Mouse (Mus musculus): ENCODE measurements around the gene Tmem30a.
A peak's percentile ranks its signal among the peaks of the same experiment; 100 is the strongest.

The Tmem30a gene

DNA sequence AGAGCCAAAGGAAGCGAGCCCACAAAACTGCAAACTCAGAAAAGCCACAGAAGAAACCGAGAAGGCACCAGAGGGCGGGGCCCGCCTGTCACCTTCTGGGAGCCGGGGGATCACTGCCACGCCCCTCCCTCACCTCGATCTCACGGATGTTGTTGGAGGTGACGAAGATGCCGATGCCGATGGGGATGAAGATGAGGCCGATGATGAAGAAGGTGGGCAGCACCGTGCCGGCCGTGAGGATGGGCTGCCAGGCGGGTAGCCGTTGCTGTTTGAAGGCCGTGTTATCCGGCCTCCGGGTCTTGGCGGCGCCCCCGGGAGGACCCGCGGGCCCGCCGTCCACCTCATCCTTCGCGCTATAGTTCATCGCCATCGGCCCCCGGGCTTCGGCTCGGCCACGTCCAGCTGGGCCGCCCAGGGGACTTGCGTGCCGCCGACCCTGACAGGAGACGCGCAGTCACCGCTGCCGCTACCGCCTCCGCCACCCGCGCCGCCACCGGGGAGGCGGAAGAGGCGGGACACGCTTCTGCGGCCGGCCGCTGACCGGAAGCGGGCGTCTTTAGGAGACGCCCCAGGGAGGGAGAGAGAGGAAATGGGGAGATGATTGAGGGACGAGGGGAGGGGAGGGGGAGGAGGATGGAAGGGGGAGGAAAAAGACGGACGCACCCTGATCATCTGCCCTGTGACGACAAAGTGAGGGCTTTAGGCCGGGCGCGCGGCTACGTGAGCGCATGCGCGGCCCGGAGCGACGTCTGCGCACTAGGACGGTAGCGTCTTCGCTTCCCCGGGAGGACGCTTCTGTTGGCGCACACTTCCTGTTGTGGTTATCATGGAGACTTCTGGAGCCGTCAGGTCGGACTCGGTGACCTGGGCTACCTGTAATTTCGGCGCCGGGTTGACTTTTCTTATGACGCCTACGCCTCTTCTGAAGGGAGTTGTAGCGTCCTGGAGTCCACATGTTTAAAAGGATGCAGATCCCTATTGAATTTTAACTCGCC lies at the start of gene Tmem30a:
TSS of gene Tmem30a (minus strand) at position 667 of the 995 bp plus-strand sequence.
- DNase-seq, result peak; percentile 96

DNA sequence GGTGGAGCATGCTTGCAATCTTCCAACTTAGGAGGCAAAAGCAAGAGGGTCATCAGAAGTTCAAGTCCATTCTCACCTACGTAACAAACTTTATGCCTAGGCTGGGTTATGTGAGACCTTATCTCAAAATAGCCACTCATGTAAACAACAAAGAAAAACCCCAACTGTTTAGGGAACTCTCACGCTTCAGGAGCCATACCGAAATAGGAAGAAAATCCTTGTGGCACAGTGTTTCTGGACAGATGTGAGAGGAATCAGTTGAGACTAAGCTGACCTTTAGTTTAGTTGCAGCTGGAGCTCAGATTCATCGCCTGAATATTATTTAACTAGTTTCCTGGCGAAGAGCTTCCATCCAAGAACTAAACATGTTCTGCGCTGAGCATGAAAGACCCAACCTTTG lies 49.3 kb upstream of the Tmem30a start:
- DNase-seq, result no peak

DNA sequence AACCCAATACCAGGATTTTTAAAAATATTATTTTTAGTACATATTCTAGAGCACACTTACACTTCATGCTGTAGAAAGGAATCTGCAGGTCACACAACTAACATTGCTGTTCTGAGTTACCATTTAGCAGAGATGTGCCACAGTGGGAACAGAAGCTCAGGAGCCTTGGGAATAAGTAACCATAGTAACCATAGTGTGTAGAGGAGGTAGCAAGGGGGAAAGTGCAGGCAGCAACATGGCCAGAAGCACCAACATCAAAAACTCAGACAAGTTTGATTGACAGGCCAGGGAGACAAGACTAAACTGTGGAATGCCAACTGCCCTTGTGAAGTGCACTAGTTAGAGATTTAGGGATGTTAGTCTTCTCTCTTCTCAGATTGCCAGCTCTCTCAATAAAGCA lies 48.7 kb upstream of the Tmem30a start:
- no peak for DNase-seq

DNA sequence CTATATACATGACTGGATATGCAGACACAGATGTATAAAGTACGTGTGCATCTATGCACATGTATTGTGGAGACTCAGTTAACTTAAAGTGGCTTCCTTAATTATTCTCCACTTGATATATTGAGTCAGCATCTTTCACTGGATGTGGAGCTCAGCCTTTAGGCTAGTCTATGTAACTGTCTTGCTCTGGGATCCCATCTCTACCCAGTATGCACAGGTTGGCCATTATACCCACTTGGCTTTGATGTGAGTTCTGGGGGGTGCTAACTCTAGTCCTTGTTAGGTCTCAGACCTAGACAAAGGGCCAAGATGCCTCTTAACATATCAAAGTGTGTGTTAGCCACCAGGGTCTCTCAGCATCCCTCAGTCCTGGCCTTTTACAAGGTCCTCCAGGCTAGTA lies 38.0 kb upstream of the Tmem30a start:
- DNase-seq, result no peak

DNA sequence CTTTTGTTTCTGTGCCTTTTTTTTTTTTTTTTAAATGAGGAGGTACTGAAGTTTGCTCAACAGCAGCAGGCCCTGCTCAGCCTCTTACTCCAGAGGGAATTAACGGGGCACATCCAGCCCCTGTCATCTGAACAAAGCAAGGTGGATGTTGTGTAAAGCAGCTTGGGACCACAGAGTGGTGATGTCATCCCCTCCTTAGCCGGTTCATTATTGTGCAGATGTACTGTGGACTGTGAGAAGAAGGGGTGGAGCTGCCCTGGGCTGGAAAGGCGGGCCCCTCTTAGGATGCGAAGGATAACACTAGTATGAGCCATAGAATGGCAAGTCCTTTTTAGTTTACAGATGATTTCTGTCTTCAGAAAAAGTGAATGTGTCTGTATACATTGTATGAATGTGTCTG lies 37.6 kb upstream of the Tmem30a start:
- DNase-seq, result peak; percentile 49

DNA sequence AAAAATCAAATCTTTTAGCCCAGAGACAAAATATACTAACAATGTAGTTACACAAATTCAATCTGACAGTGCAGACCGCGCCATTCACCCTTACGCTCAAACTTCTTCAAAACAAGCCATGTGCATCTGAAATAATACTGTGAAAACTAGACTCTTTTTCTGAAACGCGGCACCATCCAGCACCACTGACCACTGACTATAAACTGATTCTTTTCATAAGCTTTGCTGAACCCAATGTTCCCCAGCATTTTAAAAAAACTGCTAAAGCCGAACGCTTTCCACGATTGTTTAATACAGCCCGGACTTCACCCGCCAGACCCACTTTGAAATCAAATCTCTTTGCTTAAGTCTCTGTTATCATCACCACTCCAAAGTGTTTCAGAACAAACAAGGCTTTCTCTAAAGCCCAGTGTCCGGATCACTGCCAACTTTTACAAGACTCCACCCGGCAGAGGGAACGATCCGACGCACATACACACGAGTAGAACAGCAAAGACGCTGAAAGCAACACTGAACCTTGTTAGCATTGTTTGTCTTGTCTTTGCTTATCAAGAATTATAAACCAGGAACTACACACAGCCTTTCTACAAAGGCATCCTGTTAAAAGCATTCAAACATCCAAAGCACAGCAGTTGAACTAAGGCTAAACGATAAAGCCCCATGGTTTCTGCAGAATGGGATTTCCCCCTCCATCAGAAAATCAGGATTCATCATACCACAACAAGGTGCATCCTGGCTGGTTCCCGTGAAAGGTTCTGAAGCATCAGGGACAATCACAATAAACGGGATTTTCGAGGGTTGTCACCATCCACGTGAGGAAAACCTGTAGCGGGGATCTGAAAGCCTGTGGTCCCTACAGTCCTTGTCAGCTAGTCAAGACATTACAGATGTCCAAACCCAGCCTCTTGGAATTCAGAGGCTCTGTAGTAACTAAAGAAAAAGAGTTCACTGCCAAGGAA lies 36.8 kb upstream of the Tmem30a start:
- no peak for DNase-seq

DNA sequence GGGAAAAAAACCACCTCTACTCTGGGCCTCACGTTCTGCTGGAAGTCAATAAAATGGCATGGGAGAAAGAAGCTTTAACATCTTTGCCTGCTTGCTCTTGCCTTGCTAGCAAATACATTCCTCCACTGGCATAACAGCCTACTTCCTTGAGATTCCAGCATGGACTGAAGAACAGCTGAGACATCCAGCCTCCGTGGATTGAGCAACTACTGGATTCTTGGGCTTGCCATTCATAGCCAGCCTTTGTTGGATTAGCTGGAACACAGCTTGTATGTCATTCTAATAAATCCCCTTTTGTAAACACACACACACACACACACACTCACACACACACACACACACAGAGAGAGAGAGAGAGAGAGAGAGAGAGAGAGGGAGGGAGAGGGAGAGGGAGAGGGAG lies 33.8 kb upstream of the Tmem30a start:
- DNase-seq, result no peak

DNA sequence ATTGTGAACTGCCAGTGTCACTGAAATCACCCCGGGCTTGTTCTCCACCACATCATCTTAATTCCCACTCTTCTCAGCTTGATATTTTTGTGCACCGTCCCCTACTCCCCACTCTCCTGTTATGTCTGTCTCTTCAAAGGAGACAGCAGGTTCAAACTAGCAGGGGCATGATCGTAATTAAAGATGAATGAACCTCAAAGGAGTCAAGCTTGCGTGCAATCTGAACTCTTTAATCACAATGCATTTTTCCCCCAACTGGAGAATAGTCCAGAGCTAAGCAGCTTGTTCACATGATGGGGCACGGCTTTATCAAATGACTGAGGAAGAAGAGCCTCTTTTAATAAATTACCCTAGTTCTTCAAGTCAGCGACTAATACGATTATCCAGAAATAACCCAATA lies 32.2 kb upstream of the Tmem30a start:
- no peak for DNase-seq

DNA sequence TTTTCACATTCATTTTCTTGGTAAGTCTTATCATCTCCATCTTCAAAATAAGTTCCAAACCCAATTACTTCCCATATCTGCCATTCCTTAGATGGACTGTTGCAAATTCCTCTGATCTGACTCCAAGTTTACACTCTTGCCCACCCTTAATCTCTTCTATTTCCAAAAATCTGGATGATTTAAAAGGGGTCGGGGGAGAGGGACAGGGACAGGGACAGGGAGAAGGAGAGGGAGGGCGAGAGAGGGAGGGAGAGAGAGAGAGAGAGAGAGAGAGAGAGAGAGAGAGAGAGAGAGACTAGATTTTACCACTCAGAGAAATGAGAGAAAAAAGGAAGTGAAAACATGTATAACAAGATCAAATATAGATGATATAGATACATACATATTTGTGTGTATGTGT lies 30.5 kb upstream of the Tmem30a start:
- DNase-seq, result no peak

DNA sequence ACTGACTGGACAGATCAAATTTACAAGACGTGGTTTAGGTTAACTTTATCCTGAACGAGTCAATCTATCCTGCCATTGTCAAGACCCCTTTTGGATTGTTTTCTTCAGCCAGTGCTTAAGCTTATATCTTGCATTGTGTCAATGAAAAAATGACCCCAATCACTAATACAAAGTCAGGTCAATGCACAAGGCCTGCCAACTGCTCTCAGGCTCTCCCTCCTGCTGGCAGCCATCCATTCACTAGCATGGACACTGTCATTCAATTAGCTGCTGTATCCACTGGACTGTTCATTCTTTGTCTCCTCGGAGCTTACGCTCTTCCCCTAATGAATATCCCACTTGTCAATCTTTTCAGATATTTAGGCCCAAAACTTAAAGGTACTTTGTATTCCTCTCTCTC lies 30.1 kb upstream of the Tmem30a start:
- DNase-seq, result peak; percentile 29

DNA sequence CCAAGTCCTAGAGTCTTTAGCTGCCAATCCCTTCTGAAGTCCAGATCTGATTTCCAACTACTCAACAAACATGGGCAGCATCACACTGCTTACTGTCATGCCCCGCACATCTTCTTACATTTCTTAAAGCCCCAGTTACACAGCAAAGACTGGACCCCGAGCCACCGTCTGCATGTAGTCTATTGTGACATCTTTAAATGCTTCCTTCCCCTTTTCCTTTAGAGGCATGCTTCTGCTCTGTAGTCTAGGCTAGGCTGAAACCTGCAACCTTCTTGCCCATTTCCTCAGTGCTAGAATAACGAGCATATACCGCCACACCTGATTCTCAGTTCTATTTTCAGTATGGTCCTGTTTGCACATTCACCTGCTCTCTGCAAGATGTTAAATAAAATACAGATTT lies 23.2 kb upstream of the Tmem30a start:
- DNase-seq, result no peak

DNA sequence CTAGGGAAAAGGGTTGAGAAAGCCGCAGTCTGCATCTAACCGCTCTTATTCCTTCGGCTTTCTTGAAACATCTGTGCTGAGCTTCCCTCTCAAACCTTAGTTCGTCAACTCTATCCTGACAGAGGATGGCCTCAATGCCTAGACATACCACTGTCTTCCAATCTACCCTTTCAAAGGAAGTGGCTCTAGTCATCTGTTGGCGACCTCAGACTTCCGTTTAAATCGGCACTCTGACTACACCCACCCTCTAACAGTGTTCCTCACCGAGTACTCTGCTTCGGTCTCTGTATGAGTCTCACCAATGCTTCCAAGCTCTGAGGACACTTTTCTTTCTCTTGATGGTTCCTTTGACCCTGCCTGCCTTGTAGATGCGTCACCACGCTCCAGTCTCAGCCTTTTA lies 22.7 kb upstream of the Tmem30a start:
- no peak for DNase-seq

DNA sequence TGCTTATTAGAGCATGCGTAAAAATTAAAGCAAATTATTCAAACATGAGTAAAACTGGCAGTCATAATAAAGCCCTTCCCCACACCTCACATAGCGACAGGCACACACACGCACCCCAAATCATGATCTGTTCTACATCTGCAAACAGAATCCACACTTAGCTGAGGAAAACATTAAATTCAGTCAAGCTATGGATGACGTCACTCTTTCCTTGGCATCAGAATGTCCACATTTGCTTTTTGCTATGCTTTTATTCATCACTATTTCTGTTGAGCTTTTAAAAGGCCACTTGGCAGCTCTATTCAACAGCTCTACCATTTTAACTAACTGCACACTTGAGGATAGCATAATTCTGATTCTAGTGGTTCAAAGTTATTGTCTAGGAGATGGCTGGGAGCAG lies 21.3 kb upstream of the Tmem30a start:
- no peak for DNase-seq

DNA sequence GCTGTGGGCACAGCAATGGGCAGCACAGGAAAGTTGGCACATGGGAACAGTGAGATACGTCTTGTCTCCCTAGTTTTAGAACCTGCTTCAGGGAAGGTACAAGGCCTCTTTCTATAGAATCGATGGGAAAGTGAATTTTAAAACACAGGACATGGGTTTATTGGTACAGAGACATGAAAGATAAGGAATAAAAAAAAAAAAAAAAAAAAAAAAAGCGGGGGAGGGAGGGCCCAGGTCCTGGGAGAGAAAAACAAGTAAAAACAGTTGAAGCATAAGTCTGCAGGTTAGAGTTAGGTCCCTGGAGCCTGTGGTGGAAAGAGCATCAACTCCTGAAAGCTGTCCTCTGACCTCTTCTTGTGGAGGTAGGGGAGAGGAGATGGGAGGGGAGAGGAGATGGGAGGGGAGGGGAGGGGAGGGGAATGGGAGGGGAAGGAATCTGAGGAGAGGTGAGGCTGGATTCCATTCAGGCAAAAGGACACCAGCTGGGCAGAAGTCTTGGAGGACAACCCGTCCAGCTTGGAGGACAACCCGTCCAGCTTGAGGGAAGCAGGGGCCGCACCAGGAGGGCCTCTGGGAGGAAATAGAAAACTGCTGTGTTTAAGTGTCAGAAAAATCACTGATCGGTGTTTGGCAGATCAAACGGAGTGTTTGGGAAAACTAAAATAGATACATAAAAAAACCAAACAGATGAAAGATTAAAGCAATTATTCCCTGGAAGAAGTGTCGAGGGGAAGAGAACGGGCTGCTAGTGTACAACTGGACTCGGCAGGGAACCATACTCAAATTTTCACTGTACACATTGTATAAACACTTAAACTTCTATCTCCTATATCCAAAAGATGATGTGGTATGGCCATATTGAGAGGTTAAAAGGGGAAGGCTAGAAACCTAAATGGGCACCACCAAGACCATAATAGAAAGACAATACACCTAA lies 17.9 kb upstream of the Tmem30a start:
- DNase-seq, result no peak

DNA sequence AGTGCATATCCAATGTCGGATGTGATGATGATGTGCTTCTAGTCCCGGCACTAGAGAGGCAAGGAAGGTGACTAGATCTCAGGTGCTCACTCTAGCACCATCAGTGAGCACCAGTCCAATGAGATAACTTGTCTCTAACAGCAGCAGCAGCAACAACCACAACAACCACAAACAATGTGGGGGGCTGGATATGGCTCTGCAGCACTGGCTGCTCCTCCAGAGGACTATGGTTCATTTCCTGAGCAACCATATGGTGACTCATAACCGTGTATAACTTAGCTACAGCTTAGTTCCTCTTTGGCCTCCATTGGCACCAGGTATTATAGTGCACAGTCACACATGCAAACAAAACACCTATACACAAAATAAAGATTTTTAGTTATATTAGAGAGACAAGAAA lies 17.2 kb upstream of the Tmem30a start:
- DNase-seq, result no peak

DNA sequence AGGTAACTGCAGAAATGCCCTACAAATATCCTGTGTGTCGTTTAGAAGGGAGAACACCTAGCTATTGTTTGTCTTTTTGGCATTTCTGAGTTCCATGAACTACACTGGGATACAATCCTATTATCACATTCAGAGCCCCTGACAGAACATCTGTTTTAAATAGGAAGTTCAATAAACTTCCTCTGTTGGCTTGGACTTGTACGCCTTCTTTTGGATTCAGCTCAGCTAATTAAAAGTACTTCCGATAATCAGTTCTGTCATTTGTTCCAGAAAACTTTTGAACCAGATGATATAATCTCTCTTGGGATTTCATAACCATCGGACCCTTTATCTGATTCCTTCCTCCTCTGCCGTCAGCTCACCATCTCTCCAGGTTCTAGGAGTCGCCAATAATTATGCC lies 16.1 kb upstream of the Tmem30a start:
- DNase-seq, result no peak

DNA sequence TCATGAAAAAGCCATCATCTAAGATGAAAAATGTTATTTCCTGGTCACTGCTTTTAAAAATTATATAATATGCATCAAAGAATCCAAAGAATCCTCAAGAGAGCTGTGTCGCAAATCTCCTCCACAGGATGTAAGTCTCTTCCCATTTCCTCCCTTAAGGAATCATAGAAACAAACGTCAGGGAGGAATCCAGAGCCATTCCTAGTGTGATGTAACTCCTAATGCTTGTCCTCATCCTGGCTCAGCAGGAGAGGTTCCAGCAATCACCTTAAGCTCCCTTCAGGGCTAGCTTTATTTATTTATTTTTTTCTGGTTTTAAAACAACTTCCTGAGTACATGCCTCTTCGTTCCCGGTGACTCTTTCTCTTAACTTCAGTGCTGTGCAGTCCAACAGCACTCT lies 13.9 kb upstream of the Tmem30a start:
- no peak for DNase-seq

DNA sequence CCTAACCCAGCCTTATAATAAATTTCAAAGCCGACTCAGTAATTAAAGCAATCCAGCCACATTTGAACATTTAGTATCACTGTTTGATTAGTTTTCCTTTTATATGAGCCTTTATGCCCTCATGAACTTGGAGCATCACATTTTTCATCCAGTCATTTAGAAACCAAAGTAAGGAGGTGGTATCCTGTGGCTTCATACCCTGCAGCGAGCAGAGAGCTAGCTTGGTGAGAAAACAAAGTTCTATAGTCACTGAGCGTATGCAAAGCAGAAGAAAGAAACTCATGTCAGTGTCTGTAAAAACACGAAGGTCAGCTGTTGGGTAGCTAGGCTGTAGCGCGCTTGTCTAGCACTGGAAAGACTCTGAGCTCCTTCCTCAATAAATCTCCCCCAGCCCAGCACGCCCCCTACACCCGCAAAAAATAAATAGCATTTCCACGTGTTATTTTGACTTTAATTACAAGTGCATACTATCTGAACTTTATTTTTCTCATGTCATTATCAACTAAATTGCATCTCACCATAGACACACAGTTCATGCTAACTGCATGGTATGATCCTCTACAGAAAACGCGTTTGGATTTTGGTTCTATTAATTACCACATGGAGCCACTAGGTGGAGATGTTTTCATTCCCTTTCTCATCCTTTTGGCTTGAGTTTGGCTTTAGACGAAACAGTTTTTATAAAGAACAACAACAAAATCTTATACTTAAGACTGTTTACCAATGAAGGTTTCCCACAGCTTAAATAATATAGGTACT lies 13.2 kb upstream of the Tmem30a start:
- DNase-seq, result peak; percentile 64

DNA sequence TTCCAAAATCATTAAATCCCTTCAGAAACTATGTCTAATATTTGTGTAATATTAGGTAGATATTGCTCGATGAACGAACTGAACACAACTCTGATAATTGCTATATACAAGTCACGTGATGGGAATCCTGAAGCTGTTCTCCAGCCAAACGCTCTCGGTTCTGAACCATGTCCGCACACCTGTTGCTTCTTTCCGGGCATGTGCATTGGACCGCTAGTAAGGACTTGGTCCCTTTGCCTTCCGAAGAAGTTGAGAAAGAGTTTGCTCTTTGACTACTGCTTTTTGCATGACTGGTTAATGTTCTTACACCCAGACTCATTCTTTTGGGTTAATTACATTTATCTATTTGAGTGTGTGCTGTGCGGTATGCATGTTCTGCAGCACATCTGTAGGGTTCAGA lies 12.1 kb upstream of the Tmem30a start:
- DNase-seq, result no peak

DNA sequence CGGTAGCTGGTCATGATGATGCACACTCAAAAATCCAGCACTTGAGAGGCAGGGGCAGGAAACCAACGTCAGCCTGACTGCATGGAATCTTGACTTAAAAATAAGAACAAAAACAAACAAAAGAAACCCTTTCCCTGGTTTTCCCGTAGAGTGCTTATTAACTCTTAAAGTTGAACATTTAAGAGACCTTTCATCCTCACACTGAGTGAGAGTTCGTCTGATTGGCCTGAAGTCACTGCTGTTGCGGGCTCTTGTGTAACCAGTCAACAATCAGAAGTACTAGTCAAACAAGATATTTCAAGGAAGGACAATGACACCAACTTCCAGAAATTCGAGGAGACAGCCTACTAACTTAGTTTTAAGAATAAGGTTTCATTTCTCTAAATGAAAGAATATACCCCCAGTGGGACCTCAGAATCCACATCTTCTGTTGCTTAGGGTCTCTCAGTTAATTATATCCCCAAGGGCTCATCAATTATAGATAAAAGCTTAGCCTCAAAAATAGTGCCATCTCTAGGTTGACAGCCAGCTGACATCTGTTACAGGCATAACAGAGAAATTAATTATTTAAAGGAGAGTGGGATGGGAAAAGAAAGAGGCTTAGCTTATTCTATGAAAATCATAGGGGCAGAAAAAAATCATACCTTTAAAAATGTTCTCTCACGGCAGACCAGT lies 3.3 kb upstream of the Tmem30a start:
- no peak for DNase-seq

DNA sequence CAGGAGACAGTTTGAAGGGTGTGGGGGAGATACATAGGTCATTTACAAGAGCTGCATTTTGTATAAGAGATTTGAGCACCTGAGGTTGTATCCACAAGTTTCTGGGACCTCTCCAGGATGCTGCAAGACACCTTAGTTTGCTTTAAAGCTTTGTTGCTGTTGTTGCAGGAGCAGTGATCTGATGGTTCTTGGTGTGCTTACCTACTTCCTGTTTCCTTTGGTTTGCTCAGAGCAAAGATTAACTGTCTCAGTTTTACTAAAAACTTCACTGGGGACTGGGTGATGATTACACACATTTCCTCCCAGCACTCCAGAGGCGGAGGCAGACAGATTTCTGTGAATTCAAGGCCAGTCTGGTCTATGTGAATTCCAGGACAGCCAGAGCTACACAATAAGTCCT lies 1.8 kb upstream of the Tmem30a start:
- DNase-seq, result no peak

Data from embryo, embryonic 11 days (tissue).